Mouse (Mus musculus) ZHBTc4 (cell line): Measurements from ENCODE around the gene Kcnk7.
A peak's percentile ranks its signal among the peaks of the same experiment; 100 is the strongest.
"Not testable (repeated sequence)": the region's sequence is repeated elsewhere in the genome, so short reads cannot be mapped to it uniquely, and the experiment has no call there.

Experiments used
- DNase-seq: peaks from one replicate; pipeline ENCODE4 v3.0.0-alpha.2; 2011; ENCODE audit warnings: low read depth, low spot score

Kcnk7 gene

DNA sequence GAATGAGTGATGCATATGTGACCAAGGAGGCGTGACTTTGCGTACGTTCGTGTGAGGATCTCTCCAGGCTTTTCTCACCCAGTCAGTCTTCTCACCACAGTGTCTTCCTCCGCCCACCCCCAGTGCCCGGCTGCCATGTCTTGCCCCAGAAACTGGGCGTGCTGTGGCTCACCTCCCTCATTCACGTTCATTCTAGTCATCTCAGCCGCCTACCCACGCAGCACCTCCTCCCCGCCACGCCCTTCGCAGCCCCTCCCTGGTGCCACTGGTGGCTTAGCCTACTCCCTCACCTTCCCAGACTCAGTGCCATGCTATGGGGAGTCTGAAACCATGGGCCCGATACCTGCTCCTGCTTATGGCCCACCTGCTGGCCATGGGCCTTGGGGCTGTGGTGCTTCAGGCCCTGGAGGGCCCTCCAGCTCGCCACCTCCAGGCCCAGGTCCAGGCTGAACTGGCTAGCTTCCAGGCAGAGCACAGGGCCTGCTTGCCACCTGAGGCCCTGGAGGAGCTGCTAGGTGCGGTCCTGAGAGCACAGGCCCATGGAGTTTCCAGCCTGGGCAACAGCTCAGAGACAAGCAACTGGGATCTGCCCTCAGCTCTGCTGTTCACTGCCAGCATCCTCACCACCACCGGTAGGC lies at the start of gene Kcnk7:
Gene Kcnk7 (plus strand): TSS at position 205 of the 638 bp plus-strand sequence.
- DNase-seq, result no peak

DNA sequence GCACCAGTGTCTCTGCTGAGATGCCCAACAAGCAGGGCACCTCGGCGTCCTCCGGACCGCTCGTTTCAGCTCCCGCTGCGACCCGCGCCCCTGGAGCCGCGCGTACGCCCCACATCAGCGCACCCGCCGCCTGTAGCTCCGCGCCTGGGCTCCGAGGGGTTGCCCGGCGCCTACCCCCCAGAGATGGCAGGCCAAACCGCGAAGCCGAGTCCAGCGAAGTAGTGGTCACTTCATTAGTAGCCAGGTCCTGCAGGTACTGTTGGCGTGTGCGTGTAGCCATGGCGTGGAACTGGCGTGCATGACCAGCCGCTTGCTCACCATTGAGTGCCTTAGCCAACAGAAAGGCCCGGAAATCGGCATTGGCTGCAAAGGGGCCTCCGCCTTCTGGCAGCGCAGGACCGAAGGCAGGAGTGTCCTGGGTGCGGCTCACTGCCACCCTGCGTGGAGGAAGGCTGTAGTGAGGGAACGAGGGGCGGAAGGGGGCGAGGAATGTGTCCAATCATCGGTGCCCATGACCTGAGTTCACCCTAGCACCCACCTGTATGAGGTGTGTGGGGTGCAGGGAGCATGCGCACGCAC lies 49.4 kb upstream of the Kcnk7 start:
- peak; percentile 46 for DNase-seq

DNA sequence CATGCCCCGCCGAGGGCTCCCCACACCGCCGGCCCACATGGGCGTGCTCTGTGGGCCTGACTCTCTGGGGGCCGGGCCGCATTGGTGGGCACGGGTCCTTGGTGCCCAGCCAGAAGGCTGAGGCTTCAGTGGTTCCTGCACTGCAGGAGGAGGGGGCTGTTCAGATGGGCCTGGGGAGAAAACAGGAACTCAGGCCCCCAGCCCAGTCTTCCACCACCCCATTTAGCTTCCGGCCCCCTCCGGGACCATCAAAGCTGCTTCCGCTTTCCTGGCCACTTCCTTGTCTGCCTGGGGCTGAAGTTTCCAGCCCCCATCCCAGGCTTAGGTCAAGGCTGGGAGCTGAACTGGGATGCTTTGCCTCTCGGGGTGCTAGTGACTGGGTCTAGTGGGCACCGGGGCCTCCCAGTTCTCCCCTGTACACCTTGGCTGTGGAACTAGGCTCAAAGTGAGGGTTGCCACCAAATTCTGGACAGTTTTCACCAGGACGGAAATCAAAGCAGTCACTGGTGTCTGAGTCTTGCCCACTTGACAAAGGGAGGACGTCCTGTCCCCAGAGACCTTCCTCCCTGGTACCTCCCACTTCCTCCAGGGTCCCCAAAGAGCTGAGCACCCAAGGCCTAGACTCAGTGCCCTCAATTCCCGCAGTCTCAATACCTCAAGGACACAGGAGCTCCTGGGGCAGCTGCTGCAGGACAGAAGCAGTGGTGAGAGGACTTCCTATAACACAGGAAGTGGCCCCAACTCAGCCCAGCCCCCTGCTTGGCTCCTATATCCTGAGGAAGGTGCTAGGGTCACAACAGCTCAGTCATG lies 43.0 kb upstream of the Kcnk7 start:
- DNase-seq, result no peak

DNA sequence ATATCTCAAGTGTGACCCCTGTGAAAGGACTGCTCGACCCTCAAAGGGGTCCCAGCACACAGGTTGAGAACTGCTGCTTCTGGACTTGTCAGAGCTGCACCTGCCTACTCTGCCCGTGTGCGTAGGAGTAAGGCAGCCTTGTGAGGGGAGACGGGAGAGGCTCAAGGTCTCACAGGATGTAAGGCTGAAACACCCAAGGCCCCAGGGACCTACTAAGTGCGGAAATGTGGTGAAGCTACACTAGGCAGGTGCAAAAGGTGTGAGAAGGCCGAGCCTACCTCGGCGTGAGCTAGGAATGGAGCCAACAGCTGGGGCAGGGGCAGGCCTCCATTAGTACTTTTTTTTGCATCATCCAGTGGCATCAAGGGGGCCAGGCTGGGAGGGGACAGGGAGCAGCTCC lies 41.9 kb upstream of the Kcnk7 start:
- DNase-seq, result no peak

DNA sequence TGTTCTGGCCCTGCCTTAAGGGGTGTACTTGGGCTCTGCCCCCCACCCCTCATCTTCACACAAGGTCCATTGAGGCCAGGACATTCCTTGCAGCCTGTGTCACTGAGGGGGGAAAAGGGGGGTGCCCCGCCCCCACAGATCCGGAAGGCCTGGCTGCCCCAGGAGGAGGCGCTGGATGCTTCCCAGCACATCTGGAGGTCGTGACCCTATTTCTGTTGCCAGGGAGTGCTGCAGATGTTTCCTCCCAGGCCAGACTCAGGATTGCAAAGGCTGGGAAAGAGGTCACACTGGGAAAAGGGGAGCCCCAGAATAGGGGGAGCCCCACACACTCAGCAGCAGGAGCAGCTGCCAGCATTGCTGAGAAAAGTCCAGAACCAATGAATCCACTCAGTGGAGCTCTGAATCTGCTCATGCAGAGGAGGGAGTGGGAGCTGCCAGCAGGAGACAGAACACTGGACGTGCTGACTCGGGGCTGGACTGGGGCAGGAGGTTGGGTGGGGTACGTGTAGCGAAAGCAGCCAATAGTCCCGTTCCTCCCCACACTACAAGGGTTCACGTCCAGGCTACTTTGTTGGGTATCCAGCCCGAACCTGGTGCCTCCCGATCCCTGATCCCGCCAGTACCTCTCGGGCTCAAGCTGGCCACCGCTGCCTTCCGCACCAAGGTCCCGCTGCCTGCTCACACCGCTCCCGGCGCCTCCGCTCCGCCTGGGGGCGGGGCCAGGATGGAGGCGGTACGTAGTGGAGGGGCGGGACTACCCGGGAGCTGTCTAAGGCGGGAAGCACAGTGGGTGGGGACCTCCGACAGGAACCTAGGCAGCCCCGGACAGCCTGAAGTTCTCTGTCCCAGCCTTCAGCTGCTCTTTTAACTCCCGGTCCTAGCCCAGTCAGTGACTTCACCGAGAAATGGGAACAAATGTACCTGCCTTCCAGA lies 40.9 kb upstream of the Kcnk7 start, which contains the start of gene Sipa1:
Gene Sipa1 (minus strand): TSS at position 727 of the 933 bp plus-strand sequence.
- DNase-seq, result peak; percentile 95

DNA sequence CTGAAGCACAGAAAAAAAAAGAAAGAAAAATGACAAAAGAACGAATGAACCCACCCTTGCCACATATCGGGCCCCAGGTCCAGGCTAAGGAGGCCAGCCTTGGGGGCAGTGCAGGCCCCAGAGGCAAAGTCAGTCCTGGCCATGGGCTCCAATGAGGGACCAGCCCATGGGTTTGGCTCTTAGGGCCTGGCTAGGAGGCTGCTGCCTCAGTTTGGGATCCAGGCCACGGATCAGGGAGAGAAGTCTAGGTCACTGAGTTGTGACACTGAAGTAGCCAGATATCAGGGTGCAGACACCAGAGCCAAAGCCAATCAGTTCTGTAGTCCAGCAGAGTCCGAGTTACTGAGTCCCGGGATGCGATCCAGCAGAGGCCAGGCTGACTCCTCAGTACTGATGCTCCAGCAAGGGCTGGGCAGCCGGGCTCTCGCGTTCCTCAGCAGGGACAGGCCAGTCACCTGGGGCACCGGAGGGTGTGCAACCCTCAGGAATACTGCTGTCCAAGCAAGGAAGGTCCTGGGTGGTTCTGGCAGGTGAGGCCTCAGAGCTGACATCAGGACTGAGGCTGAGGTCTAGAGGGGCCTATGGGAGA lies 39.4 kb upstream of the Kcnk7 start:
- DNase-seq, result no peak

DNA sequence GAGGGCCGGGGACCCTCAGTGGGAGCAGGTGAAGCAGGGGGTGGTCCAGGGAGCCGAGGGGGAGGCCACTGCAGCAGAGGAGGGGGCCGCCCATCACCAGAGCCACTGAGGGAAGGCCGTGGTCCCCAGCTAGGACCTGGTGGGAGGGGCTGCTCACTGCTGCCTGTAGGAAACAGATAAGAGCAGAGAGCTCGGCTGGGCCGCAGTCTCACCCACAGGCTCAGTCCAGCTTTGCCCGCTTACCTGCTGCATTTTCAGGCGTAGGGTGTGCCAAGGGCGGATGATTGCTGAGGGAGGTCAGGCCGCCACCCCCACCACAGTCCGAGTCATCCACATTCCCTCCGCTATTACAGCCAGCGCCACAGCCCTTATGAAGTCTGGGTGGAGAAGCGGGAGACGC lies 38.7 kb upstream of the Kcnk7 start:
- DNase-seq, result no peak

DNA sequence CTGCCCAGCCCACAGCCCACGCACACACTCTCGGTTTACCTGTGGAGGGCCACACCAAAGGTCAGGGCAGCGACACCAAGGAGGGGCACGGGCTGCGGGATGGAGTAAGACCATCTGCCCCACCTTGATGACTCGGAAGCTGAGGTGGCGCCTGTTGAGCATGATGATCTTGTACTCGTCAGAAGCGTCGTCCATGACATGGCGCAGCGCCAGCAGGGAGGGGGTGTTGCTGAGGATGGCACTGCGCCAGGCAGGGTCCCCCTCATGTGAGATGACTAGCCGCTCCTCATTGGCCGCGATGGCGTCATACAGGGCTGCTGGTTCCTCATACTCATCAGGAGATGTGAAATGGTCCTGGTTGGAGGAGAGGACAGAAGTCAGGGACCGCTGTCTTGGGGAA lies 37.8 kb upstream of the Kcnk7 start:
- no peak for DNase-seq

DNA sequence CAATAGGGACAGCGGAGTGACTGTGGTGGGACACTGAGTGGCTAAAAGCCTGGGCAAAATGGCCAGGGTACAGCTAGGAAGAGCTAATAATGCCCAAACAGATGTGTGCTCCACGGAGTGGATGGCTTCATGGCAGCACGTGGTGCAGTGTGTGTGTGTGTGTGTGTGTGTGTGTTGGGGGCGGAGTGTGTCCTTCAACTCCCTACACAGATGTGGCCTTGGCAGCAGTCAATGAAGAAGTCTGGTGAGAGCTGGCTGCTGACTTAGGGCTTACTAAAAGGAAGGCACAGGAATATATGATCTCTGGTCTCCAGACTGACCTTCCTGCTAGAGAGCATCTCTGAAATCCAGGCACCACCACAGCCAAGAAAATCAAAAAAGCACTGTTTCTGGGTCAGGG lies 35.8 kb upstream of the Kcnk7 start:
- no peak for DNase-seq

DNA sequence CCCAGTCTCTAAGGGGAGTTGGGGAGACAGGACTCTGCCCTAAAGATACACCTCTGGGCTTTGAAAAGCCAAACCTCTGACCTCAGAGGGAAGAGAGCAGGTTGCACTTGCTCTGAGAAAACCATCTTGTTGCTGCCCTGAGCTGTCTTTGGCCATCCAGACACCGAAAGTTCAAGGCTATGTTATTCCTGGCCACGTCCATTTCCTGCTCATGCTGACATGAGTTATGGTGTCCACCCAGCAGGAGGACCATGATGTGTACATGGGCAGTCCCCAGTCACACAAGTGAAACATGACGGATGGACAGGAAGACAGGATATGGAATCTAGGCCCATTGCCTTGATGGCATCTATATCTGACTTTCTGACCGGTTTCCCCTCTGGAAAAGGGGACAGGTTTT lies 23.7 kb upstream of the Kcnk7 start:
- DNase-seq, result no peak

DNA sequence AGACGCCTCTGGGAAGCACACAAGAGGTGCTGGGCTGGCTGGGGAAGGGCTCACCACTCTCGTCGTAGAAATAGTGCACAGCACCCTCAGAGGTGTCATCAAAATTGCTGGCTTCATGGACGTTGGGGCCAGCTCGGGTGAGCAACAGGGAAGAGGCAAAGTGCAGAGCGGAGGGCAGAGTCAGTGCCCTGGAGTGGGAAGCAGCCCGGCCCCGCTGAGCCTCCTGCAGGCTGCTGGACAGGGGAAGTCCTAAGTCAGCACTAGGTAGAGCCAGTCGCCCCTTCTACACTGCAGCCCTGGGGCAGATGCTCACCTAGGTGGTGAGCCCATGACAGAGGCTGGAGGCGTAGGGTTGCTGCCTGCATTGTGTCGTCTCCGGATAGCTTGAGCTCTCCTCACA lies 19.9 kb upstream of the Kcnk7 start:
- no peak for DNase-seq

DNA sequence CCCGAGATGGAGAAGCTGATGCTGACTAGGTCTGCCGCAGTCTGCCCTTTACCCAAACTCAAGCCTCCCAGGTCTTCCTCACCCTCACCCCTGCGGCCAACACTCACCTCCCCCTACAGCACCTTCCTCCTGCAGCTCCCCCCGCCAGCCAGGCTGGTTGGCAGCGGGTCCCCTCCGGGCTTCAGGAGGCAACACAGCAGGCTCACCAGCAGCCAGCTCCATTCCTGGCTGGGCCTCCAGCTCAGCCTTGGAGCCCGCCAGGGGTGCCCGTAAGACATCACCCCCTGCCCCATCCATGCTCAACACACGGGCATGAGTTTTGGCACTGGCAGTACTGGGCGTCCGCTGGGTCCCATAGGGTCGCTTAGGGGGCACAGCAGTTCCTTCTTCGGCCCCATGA lies 19.2 kb upstream of the Kcnk7 start:
- DNase-seq, result no peak

DNA sequence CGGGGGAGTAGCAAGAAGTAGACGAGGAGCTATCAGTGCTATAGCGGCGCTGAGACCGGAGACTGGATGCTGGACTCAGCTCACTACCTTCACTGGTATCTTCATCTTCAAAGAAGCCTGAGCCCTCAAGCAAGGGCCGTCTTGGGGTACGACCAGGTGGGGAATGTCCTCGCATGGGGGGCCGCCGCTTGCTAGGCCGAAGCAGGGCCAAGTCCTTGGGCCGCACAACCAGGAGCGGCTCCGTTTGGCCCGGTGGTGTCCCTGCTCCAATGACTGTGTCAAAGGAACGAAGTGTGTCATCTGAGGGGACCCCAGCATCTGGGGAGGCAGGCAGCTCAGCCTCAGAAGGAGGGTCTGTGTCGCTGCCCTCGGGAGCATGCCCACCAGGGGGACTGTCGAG lies 18.7 kb upstream of the Kcnk7 start:
- no peak for DNase-seq

DNA sequence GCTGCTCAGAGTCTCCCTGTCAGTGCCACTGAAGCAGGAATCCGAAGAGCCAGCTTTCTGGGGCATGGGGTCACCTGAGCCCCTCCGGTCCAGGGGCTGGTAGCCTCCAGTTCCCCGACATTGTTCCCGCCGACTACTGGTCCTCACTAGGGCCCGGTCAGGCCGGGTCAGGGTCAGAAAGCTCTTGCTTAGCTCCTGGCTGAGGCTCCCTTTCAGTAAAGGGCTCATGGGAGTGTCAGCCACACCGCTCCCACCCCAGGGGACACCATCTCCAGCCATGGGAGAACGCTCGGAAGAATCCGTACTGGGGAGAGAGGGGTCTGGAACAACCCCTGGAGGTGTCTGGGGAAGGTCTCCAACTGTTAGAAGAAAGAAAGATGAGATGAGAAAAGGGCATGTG lies 18.3 kb upstream of the Kcnk7 start:
- DNase-seq, result no peak

DNA sequence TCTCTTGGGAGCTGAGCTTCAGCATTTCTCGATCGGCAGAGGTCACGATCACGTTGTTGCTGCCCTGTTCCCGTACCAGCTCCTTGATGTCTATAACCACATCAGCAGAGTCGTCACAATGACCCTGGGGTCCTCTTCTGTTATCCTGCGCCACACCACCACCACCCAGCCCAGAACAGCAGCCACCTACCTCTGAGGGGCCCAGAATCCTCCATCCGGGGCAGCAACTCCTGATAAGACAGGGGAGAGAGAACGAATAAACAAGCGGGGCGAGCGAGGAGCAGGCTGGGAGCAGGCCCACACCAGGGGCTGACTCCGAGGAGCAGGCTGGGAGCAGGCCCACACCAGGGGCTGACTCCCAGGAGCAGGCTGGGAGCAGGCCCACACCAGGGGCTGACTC lies 17.7 kb upstream of the Kcnk7 start:
- no peak for DNase-seq

DNA sequence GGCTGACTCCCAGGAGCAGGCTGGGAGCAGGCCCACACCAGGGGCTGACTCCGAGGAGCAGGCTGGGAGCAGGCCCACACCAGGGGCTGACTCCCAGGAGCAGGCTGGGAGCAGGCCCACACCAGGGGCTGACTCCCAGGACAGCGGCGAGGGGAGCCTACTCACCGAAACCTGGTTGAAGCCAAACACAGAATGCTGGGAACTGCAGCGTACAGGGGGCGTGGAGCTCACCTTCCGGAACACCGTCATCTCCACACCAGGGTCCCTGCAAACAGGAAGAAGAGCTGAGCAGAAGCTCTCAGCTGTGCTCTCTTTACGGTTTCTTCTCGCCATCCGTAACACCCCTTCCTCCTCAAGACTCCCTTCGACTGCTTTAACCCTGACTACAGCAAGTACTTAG lies 17.2 kb upstream of the Kcnk7 start:
- DNase-seq, result not testable (repeated sequence)

DNA sequence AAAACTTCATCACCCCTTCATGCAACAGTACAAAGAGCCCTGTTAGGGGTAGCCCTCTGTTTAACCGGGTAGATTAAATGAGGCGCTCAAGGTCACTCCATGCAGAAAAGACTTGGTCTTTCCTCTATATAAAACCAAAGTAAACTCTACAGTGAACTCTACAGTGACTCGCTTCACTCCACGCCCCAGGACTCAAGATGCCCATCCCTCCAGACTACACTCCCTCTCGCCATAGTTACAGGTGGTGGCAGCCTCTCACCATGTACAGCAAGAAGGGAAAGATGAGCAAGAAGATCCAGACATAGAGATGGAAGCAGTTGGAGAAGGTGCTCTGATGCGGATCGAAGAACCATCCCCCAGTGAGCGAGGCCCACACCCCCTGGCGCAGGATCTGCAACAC lies 16.4 kb upstream of the Kcnk7 start:
- DNase-seq, result no peak

DNA sequence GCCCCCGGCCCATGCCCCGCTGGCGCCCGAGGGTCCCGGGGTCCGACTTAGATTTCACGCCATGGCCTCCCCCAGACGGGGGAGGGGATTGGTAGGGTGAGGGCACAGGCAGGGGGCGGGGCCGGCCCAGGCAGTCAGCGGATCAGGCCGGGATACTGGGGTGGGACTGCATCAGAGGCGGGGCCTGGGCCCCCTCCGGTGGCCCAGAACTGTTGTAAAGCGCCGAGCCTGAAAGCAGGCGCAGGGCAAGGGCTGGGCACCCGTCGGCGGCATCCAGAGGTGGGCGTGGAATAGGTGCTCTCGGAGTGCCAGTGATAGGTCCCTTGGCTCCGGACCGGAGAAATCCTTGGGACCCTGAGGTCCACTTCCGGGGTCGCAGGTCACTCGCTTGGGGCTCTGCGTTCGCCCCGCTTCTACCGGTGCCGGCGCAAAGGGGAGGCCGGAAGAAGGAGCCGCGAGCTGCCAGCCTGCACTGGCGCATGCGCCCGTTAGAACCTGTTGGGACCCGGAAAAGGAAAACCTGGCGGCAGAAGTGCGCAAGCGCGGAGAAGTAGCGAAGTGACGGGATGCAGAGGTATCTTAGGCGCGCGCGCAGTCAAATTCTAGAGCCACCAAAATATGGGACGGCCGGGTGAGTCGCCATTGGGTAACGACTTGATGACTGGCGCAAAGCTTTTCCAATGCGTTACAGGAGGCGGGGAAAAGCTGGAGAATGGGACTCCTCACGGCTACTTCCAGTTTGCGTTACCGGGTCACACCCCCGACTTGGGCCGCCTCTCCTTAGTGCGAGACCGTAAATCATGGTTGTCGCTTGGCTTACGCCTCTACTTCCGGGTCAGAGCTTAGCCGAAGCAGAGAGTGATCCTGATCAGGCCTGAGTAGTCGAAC lies 15.7 kb upstream of the Kcnk7 start, which contains the start of the genes Map3k11 and Pcnx3:
Gene Map3k11 (plus strand): TSS at position 543 of the 888 bp plus-strand sequence.
Gene Pcnx3 (minus strand): TSS at position 709 of the 888 bp plus-strand sequence.
- peak; percentile 99 for DNase-seq

DNA sequence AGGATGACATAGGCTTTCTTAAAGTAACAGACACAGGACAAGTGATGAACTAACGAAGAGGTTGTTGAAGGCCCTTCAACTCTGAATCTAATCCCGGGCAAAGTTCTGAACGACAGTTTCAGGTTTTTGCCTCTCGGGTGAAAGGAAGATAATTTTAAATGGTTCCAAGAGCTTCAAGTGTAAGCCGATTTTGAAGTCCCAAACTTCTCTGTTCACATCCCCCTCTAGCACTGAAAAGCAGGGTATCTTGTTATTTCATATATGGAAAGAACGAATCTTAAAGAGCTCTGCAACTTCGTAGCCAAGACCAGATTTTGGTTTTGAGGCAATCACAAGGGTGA lies 15.1 kb upstream of the Kcnk7 start:
- DNase-seq, result no peak
